Mouse (Mus musculus) kidney, postnatal 14 days (tissue): ENCODE measurements at regions not wholly inside any gene's neighbourhood (a gene's known extent, or its start where the extent isn't known, plus 50 kb on each side); places are given as distances from the start of the nearest gene placed in this dataset.

Source experiments
- DNase-seq: peaks from one replicate; pipeline ENCODE4 v3.0.0; 2022; ENCODE audit warnings: mixed read lengths

DNA sequence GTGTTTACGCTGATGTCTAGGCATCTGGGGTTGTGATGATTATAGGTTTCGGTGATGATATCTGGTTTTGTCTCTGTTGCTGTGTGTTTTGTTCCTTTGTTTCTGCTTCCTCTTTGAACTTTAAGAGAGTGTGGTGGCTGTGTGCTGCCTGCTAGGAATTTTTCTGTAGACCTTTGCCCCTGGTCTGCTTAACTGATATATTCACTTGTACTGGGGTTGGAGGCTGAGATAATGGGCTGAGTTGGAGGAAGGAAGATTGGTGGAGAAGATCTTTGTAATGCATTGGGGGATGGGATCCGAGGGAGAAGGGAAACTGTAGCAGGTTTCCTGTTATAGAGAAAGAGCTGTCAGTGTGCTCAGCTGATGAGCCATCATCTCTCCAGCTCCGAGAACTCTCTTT is 55.8 kb downstream of the Mid1ip1 start:
- DNase-seq: no peak

DNA sequence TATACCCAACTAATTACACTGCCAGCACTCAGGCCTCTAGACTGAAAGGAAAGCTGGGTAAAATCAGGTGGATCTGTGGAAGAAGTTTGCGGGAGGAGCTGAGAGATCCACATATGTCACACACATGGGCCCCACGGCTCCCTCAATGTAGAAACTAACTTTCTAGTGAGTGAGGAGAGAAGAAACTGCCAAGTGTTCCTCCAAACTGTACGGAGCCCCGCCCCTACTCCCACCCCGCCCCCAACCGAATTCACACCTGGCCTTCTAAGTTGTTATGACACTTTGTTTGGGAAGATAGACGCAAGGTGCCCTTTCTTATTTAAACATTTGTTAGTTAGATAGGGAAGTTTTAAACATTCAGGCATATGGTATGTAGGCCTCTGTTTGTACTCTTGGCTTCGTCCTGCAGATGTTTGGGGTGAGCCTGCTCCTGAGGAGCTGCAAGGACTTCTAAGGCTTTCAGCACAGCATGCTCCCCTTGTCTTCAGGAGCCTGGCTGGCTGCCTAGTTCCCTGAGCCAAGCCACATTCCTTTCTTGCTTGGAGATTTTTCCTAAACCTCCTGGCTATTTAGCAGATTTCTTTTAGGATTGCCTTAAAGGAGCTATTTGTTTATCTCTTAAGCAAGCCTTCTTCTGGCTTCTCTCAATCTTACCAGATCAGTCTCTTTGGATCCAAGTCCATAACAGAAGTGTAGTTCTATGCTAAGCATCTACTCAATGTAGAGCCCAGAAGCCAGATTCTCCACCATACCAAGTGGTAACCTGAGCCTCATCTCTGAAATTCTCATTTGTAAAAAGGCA is 61.1 kb downstream of the Mid1ip1 start:
- DNase-seq: peak; percentile 14

DNA sequence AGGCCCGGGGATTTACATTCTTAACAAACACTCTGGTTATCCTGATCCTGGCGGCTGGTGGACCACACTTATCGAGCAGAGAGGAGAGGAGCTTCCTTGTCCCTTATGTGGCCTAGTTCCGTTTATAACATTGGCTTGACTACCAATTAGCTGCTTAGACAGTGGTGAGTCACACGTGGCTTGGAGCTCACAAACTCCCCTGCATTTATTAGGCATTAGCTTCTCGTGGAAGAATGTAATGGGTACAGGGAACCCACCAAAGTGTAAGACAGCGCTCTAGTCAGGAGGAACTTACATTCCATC is 61.7 kb downstream of the Mid1ip1 start:
- DNase-seq: no peak

DNA sequence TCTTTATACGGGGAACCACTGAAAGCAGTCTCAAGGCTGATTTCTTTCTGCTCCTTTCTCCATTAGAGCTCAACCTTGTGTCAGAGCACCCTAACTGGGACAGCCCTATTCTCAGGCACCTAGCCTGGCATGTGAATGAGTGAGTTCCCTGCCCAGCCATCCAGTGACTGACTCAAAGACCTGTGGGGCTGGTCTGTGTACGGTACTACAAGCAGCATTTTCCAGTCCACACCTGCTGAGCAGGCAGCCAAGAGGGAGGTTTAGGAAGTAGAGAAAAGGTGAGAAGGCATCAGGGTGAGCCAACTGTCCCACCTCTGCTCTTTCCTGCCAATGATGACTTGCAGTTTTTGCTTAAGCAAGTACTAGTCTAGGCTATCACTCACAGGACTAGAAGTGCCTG is 63.2 kb downstream of the Mid1ip1 start:
- DNase-seq: no peak

DNA sequence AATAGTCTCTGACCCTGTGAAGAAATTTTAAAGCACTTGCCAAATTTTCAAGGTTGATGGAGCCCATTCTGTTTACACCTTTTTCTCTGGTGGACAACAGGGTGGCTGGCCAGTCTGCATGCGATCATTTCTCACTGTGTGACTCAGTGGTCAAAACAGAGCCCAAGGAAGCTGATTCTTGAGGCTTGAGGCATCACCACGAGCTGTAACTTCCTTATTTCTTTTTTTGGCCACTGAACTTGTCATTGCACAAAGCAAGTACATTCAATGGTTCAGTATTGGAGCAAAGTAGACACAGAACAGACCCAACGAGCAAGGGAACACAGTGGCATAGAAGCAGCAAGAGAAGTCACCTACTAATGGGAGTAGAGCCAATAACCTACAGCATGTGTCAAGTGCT is 71.5 kb downstream of the Mid1ip1 start:
- no peak for DNase-seq

DNA sequence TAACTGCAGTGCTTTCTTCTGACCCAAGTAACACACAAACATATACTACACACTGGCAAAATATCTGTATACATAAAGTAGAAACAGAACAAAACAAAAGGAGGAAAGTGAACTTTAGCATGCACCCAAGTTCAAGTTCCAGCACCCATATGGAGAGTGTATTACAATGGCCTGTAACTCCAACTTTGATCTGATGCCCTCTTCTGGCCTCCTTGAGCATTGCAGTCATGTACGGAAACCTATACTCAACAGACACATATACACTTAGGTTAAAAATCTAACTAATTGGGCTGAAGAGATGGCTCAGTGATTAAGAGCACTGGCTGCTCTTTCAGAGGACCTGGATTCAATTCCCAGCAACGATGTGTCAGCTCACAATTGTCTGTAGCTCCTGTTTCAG is 72.2 kb downstream of the Mid1ip1 start:
- DNase-seq: no peak

DNA sequence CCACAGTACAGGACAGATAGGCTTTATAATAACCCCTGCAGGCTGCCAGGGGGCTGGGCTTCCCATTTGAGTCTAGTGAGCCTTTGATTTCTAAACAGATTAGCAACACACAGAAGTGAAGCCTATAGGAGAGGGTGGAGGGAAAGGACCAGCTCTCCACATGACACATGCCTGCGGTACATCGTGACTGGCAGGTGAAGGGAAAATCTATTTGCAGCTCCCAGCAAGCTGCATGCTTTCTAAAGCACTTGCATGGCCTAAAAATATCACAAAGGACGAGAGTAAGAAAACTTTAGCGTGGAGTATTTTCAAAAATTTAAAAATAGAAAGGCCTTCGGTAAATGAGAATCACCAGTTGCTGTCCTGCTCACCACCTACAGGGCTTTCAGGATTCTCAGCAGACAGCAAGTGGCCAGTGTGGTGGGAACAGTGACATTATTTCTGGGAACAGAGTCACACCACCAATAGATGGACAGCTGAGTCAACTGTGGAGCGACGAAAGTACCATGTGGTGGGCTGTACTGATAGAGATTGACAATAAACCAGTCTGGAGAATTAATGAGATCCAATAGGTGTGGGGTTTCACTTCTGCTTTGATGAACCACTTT is 105.6 kb downstream of the Mid1ip1 start:
- no peak for DNase-seq

DNA sequence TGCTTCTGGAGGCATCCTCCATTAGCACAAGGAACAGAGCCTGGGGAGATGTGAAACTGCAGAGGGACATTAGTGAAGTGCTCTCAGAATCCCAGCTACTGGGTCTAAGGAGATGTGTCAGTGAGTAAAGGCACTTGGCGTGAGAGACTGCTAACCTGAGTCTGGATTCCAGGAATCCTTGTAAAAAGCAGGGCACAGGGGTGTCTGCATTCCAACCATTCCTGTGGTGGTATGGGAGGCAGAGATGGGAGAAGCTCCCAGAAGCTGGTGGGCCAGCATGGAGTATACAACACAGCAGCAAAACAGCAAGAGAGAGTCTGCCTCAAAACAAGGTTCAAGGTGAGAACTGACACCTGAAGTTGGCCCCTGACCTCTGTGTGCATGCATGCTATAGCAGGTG is 118.9 kb downstream of the Mid1ip1 start:
- DNase-seq: no peak

DNA sequence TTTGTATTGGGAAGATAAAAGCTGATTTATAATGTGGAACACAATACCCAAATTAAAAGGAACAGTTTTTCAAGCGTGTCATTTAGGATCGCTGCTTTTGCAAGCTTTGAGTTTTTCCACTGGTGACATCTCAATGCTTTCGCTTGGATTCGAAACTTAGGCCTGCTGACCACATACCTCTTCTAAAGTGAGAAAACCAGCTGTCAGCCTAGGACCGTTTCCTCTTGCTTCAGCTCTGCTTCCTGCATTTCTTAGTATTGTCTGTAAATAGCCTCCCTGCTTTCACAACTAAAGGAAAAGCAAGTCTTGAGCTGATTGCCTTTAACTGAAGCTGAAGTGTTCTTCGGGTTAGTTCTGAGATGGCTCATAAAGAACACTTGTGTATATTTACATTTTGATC is 142.3 kb downstream of the Mid1ip1 start:
- peak; percentile 17 for DNase-seq

DNA sequence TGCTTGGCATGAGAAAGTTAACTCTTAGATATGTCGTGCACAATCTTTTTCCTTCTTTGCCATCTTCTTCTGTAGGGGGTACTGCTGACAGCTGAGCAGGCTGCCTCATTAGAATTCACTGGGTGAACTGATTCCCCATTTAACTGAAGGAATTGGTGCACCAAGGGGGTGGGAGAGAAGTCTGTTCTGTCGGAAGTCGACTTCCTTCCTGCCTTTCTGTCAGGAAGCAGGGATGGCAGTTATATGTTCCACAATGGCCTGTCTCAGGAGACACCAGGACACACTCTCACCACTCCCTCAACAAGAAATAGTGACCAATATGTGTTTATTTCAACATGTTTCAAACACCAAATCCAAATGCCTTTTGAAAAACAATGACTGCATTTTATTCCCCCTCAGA is 142.9 kb downstream of the Mid1ip1 start:
- DNase-seq: peak; percentile 2

DNA sequence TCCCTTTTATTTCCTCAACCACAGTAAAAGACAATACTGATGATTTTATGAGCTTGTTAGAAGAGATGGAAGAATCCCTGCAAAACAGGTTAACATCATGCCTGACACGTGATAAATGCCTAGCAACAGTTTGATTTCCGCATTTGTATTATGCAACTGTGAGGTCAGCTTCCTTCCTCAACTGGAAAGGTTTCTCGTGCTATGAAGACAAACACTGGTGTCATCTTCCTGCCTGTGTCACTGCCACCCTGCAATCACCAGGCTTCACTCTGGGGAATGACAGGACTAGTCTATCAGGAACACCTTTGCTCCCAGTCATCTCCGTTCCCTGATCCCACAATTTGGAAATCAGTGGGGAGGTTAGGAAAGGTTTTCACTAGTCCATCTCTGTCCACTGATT is 156.8 kb downstream of the Mid1ip1 start:
- no peak for DNase-seq

DNA sequence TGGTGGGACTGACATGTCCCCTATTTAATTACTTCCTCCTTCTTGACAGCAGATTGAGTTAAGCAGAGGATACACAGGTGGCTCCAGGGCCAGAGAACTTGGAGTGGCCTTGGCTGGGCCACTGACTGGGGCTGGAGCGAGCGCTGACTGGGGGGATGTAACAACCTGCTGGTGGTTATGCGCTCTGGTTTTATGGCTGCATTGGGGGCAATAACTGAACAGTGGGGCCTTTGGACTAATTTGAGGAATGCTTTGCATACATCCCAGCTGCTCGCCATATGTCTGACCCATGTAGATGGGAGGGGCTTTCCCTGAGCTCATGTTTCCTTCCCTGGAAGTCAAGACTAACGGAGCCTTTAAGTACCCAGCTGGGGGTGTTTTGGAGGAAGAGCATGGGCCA is 163.0 kb downstream of the Mid1ip1 start:
- DNase-seq: no peak

DNA sequence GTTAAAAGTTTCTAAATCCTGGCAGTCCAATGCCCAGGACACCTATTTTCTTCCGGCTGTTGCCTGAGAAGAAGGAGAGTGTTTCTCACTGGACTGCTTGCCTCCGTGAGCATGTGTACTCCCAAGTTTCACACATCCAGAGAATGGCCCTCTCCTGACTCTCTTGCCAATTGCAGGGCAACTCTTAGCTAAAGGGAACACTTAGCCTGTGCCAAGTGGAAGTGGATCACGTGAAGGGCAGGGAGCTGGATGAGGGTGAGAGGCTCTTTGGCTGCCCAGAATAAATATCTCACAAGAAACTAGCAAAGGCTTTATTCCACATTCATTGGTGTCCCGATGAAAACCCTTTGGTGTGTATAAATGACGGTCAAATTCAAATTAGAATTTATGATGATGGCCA is 164.1 kb downstream of the Mid1ip1 start:
- DNase-seq: no peak

DNA sequence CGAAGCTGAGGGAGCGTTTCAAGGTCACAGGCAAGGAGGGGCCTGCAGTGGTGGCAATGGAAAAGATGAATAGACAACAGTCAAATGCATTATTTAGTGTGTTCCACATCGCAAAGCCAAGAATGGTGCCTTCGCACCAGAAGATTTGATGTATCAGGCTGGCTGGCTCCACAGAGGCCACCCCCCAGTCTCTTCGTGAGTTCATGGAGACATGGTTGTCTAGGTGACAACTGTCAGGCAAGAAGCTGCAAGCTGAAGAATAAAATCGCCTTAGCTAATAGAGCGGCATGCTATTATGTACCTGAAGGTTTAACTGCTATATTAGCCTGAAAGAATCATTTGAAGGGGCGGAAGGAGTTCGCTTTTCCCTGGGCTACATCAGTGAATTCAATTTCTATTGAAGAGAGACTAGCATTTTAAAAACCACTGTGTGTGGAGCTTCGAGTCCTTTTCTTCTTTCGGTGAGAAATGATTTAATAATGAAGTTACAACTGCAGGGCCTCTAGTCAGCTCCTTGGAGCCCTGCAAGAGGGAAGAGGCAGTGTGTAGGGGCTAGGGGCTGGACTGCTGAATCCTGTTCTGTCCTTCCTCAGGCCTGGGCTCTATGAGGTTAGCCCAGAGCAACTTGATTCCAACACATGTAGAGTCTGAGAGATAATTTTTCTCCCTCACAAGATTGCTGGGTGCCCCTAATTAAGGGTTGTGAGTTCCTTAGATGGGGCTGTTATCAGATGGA is 169.1 kb downstream of the Mid1ip1 start:
- DNase-seq: no peak

DNA sequence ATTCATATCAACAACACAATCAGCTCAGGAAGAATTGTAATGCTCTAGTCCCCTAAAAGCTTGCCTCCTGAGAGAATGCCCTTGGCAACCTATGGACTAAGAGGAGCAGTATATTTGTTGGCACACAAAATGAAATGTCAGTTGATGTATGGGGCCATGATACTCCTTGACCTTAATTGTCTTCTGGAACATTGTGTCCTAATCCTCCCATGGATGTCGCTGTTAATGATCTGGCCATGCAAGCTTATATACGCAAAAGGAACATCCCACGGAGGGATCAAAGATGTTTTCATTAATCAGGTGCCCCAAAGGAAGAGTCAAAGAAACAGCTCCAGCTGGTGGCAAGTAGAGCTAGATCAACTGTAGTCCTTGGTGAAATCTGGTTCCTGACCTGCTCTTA is 178.0 kb downstream of the Mid1ip1 start:
- no peak for DNase-seq

DNA sequence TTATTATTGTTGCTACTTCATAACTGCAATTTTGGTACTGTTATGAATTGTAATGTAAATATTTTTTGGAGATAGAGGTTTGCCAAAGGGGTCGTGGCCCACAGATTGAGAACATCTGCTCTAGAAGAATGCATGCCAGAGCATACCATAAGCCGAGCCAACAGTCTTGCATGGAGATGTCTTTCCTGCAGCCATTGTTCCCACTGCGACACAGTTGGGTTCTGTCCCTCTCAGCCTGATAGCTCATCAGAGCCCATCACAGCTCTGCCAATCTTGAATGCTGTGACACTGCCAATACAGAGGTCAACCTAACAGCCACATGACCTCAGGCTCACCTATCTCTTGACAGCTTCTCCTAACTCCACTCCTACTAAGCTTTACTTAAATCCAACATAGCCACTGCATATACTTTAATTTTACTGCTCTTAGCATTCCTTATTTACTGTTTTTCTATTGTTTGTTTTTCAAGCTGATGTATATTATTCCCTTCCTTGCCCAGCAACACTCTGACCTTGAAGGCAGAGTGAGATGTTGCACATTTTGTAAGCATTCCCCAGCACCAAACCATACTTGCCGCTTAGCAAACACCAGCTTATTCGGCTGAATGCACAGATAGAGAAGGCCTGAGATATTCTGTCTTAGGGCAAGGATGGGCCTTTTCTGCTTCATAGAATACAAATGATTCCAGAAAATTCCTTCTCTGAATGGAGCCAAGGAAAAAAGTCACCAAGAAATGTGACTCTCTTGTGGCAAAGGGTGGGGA is 181.6 kb downstream of the Mid1ip1 start:
- DNase-seq: no peak

DNA sequence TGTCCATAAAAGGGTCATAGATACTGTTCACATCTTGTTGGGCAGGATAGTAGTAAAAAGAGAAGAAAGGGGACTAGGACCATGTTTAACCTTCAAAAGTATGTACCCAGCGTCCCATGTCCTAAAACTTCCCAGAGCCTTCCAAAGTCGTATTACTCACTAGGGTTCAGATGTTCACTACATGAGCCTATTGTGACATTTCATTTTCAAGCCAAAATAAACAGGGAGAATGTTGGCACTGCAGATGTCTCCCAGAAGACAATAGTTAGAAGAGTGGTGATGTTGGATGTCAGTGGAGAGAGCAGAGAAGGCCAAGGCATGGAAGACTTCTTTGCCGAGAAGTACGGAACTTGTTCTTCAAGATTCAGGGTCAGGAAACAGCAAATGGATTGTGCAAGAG is 187.9 kb downstream of the Mid1ip1 start:
- DNase-seq: no peak

DNA sequence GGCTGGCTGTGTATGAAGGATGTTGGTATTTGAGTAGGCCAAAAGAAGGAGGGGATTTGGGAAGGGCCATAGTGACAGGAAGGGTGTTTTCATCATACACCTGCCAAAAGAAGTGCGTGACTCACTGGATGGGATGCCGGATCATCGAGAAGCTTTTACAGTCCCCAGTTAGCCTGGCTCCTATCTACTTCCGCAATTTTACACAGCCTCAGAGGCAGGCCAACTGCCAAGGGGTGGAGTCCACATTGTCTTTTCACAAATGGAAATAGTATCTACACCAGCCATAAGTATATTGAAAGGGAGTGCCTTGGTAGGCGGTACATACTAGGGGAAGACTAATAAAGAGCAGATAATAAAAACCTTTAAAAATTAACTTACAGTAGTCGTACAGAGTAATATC is 189.3 kb downstream of the Mid1ip1 start:
- DNase-seq: no peak

DNA sequence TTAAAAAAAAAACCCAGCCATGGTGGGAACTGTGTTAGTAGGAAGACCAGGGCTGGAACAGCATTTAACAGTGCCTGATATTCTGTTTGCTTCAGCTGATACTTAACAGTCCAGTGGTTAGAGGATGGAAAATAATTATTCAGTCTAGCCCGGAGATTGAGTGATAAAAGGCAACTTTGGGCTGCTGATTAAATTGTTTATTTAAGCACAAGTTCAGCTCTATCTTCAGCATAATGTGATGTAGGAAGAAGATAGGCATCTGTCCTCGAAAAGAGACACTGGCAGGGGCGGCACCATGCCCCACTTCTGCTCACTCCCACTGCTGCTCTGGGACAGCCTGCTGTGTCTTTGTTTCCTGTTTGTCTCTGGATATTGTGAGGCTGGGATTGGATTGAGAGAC is 190.1 kb downstream of the Mid1ip1 start:
- DNase-seq: no peak

DNA sequence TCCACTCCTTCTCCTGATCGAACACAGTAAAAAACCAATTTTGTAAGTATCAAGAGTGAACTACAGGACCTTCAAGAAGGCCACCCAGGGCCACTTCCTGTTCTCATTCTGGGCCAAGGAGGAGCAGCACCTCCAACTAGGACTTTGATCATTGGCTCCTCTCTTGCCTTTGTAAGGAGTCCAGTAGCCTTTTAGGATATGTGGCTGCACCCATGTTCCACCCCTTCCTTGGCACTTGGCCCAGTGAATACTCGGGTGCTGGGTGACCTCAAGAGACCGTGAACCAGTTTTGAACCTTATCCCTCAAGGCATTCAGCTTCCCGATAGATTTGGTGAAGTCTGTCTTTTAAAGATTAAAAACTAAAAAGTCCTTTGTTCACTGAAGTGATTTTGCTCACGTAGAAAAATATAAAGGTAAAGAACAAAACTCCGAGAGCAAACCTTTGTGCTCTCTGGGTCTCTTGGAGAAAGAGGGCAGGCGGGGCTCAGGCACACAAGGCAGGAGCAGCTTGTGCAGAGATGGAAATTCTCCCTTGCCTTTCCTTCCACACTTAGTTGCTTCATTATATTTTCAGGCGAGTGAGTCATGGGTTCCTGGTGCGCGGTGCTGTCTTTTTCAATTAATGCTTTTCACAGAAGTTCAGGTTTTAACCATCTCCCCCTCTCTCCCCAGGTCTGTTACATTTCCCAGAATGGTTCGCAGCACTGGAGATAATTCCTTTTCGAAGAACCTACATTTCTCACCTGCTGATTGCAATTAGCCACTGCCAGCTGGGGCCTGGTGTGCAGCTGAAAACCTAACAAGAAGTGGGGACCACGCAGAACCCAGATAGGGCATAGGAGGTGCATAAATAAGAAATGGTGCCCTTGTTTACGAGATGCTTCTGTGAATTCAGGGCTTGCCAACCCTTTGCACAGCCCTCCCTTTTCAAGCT is 196.6 kb downstream of the Mid1ip1 start:
- peak; percentile 31 for DNase-seq
